Mouse (Mus musculus) thymus, postnatal 25 days (tissue): ENCODE data around the gene Slc2a10.
"Not testable (repeated sequence)": the region's sequence is repeated elsewhere in the genome, so short reads cannot be mapped to it uniquely, and the experiment has no call there.

Source experiments
- DNase-seq: peaks from one replicate; pipeline ENCODE4 v3.0.0; 2022

Slc2a10 gene

DNA sequence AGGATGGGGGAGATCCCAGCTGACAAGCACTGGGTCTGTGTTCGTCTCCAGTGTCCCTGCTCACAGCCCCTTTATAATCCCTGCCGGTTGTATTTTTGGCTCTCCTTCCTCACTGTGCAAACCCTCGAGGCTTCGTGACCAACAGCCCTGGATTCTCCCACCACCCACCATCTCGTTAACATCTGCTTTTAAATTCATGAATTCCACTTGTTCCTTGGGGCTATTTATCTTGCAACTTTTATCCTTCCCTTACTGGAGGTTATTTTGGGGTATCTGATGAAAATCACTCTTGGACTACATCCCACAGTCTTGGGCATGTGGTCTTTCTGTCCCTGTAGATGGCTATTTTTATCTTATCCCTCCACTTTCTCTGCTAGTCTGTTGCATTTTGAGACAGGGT lies 6.9 kb downstream of the Slc2a10 start:
- DNase-seq = no peak

GRCm38 (mm10) chr2:165510914-165511458 lies 7.4 kb downstream of the Slc2a10 start:
- DNase-seq = not testable (repeated sequence)

DNA sequence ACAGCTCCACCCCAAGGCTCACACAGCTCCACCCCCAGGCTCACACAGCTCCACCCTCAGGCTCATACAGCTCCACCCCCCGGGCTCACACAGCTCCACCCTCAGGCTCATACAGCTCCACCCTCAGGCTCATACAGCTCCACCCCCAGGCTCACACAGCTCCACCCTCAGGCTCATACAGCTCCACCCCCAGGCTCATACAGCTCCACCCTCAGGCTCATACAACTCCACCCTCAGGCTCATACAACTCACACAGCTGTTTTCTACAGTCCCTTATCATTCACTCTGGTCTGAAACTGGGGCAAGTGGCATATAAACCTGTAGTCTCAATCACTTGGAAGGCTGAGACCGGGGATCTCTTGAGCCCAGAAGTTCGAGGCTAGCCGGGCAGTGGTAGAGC lies 7.9 kb downstream of the Slc2a10 start:
- DNase-seq = not testable (repeated sequence)

GRCm38 (mm10) chr2:165512426-165512825 lies 8.8 kb downstream of the Slc2a10 start:
- no peak for DNase-seq

DNA sequence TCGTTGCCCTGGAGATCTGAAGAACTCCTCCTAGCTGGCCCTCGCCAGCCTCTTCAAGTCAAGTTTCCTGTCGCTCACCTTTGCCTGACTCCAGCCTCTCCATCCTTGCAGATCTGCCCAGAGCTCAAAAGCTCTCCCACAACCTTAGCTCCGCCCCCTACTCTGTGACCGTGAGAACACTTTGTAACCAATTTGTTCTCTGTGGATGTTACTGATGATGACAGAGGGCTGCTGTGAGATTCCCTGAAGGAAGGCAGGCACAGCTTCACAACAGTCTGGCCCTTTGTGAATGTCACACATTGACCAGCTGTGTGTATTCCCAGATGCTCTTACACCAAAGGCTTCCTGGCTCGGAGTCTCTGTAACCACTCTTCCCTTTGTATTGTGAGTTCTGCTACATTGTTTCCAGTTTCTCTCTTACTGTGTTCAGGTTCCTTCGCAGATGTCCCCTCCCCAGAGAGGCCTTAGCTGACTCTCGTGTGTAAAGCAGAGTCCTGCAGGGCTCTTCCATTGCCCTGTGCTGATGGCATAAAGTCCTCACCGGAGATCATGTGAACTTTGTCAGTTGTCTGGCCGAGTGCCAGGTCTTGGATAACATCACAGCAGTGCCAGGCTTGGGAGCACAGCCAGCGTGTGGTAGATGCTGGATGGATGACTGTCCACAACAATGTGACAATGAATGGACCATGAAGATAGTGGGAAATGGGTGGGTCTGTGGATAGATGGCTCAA lies 9.4 kb downstream of the Slc2a10 start:
- DNase-seq = no peak

DNA sequence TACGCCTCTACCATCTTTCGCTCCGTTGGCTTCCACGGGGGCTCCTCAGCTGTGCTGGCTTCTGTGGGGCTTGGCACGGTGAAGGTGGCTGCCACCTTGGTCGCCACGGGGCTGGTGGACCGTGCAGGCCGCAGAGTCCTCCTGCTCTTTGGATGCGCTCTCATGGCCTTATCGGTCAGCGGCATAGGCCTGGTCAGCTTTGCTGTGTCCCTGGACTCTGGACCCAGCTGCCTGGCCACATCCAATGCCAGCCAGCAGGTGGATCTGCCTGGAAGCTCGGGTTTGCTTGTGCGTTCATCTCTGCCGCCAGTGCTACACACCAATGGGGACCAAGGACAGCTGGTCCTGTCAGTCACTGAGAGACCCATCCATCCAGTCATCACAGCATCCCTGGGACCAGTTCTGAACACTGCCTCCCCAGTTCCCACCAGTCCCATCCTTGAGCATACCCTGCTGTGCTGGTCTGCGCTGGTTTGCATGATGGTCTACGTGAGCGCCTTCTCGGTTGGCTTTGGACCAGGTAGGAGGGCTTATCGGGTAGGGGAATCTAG lies 11.7 kb downstream of the Slc2a10 start:
- DNase-seq = no peak

DNA sequence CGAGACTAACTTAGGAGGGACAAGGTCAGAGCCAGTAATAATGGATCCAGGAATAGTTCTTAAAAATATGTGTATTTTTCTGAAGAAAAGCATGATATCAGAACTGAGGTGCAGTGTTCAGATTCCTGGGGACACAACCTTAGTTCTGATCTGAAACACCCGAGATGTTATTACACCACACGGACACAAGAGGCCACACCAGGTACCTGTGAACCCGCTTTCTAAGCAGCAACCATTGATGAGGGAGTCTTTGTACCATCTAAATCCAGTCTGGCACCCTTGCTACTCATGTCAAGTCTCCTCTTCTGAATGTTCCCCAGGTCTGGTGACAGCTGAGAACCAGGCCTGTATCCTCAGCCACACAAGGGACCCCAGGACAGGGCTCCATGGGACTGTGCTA lies 22.0 kb downstream of the Slc2a10 start:
- no peak for DNase-seq

DNA sequence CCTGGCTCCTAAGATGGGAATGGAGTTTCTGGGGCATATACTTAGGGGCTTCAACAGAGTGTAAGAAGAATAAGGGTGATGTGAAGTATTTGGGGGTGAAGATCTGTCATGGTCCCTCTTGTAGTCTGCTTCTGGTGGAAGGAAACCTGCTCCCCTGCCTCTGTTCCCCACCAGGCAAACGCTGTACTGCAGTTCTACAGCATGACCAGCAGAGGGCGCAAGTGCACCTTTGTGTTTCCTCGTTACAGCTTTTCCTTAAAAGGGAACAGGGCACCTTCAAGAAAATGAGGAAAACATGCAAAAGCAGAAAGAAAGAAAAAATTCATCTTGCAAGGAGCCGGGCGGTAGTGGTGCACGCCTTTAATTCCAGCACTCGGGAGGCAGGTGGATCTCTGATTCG lies 25.5 kb downstream of the Slc2a10 start:
- DNase-seq = peak; percentile 57

- no peak for DNase-seq
Measured at GRCm38 (mm10) chr2:165533789-165534188, 30.2 kb downstream of the Slc2a10 start.

- no peak for DNase-seq
Measured at GRCm38 (mm10) chr2:165540975-165541374, 37.4 kb downstream of the Slc2a10 start.

DNA sequence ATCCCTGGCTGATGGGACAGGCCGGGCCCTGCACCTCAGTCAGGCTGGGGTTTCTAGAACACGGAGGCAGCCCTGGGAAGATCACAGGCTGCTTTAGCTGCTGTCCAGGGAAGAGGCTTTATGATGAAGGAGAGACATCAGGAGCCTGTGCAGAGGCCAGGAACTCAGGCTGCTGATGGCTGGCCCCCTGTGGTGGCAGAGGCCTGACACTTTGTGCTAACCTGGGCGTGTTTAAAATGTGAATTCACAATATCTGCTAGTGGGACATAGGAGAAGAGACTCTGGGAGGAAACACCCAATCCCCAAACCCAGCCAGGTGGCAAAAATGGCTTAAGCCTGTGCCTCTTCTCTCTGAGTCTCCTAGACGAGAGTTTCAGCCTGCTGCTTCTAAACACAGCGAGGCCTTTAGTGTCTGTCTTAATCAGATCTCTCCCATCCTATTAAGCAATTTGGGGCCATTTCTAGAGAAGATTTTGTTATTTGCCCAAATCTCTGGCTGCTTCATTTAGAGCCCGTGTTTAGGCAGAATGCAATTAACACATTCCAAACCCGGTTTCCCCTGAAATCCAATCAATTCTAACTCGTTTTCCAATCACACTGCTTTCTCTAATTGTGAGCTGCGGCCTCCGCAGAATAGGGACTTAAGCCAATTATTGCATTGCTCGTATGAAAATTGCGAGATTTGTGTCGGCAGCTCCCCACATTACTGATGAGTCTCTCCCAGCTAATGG lies 39.5 kb downstream of the Slc2a10 start:
- DNase-seq = no peak

DNA sequence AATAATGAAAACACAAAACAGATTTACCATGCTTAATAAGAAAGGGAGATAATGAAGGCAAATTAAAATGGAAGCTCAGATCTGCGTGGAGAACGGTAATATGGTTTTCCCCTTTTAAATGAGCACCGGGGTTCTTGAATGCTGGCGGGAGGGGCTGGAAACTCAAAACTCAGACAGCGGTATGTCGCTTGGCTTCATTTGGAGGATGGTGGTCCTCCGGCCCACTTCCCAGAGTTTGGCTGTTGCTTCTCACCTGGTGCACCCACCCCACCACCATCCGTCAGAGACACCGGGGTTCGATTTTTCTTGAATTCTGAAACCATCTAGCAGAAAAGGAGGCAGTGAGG lies 40.1 kb downstream of the Slc2a10 start:
- no peak for DNase-seq

GRCm38 (mm10) chr2:165545687-165546086 lies 42.1 kb downstream of the Slc2a10 start:
- DNase-seq = no peak

DNA sequence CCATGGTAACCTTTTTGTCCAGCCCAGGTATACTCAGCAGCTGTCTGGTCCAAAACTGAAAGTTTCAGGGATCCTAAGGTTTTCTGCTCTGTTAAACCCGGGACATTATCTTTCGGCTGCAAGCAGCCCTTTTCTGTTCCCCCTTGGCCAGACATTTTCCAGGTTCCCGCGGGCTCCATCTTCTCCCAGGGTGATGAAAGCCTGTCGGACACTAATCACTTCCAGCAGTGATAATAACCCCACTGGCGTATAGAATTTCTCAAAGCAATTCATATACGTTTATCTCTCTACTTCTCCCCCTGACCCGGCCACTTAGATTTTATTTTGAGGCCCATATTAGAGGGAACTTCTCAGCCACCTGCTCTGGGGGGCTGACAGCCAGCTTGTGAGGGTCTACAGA lies 42.8 kb downstream of the Slc2a10 start:
- no peak for DNase-seq

GRCm38 (mm10) chr2:165547410-165547809 lies 43.8 kb downstream of the Slc2a10 start:
- DNase-seq = peak; percentile 8

DNA sequence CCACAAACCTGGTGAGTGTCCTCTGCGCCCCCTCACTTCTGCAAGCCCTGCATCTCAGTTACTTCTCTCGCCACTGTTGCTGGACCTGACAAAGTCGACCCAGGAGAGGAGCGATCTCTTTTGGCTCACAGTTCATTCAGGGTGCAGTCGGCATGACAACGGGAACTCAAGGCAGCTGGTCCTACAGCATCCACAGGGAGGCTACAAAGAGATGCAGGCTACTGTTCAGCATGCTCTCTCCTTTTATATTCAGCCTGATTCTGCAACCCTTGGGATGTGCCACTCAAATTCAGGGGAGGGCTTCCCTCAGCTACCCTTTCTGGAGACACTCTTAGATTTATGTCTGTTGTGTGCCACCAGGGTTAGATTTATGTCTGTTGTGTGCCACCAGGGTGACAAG lies 45.0 kb downstream of the Slc2a10 start:
- no peak for DNase-seq

- peak; percentile 3 for DNase-seq
Measured at GRCm38 (mm10) chr2:165550410-165550809, 46.8 kb downstream of the Slc2a10 start.

DNA sequence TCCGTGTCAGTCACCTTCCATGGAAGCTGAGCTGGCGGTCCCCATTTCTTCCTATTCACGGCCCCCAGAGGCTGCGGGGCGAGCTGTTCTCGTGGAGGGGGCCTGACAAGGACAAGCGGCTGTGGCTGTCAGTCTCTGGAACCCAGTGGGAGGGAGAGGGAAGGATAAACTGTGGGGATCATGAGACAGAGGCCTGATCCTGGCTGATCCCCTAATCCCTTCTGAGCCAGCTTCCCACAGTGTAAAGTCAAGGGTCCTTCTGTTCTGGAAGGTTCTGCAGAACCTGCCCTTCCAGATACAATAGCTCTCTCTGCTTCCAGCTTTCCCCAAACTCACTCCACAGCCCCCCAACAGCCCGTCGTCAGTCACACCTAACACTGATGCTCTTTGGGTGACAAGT lies 50.5 kb downstream of the Slc2a10 start:
- no peak for DNase-seq

- DNase-seq = no peak
Measured at GRCm38 (mm10) chr2:165557278-165557677, 53.7 kb downstream of the Slc2a10 start.

DNA sequence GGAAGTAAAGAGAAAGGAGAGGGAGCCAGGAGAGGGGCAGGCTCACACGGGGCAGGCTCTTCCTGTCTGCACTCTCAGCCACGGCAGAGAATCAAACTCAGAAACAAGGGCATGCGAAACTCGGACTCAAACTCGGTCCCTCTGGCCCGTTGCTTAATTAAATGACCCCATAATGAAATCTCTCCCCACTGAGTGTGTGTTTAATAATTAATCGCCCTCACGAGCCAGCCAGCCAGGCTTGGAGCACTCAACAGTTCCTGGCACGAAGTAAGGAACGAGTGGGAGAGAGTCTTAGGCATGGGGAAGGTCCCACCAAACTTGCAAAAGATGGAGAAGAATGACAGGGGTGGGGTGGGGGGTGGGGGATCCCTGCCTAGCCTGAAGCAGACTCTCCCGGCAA lies 55.3 kb downstream of the Slc2a10 start:
- DNase-seq = no peak

DNA sequence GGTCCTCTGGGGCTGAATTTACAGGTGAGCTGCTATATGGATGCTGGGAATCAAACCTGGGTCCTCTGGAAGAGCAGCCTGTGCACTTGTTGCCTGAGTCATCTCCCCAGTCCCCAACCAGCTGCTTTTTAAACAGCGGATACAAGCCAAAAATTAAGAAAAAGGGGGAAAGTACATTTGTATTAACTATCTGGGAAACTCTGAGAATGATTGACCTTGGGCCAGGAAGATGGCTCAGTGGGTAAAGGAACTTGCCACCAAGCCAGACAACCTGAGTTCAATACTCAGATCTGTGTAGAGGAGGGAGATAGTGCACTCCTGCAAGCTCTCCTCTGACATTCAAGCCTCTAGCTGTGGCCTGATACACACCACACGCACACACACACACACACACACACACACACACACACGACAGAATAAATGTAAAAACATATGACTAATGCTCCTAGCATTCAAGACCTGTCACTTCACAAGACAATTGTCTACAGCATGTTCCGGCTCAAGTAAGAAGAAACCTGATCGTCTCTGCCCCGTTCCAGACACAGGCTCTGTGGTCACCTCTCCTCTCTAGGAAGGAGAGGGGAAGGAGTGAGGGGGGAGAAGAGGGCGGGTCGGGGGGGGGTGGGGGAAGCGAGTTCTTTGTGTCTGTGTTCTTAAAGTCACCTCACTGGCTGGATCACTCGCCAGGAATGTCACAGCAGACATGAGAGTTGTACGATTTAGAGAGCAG lies 56.1 kb downstream of the Slc2a10 start:
- DNase-seq = no peak

GRCm38 (mm10) chr2:165561861-165562260 lies 58.3 kb downstream of the Slc2a10 start:
- DNase-seq = no peak

DNA sequence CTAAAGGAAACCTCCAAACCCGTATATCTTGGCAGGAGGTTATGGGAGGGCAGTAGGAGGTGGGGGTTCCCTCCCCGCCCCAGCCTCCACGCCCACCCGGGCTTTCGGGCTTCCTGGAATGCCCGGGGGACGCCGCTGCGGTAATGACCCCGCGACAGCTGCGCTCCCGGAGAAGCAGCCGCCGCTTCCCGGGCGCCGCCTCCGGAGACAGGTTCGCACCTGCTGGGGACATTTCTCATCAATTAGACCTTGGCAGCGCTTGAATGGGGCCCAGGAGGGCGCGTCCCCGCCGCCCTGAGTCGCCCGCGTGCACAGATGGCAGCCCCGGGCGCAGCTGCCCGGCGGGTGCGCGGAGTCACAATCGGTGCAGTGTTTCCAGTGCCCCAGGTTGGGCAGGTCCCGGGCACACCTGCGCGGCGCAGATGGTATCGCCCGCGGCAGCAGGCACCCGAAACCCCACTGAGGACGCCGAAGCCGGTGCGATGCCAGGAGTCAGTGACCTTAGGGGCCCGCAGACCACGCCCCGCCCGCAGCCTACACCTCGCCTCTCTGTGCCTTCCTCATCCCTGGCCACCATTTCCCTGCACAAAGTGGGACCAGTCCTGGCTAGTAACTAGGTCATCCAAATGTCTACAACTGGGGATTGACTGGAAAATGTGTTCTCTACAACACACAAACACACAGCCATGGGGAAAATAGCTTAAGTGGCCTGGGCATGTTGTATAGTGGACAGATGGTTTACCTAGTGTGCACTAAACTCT lies 59.9 kb downstream of the Slc2a10 start:
- DNase-seq = peak; percentile 40
